In the genomic region with DNA sequence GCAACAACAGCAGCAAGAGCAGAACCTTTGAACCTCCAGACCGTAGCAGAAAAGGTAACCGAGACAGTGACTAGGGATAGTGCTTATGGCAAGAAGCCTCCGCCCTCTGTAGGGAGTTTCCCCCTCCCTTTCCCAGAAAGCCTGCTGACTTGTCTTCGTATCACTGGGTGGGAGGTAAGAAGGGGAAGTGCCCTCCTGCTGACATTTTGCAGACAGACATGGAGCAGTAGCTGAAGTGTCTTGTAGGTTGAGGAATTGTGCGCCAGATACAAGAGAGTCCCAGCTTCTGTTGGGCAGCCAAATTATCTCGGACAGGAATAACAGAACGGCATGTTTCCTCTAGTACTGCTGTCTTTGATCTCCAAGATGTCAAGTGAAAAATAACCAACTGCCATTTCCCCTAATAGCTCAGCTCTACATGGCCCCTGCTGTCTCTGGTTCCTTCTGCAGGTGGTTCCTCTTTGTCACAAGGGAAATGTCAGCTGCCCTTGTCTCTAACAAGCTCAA, we compare ENCODE assay signal across 9 mouse cellular contexts. TPM values are rescaled to one million over a fixed set of nuclear protein-coding genes. Genes with fewer than 3 reads are reported as not detected.
DNase-seq lines count a peak whose midpoint lies in the region; ATAC-seq lines count a peak whose summit lies in the region.
"Had no signal": no experiment of that assay in that cellular context is flagged by ENCODE, and none has a peak within 500 bp of the region (broad histone marks: within the 10 kb centered on the region; RNA-seq: fewer than 3 reads in every experiment).

No protein-coding gene starts in this region.

- H3K4me1 ChIP-seq in erythroblast, embryonic 14.5 days (ENCODE audit: control insufficient read depth), result peaks cover 40% of the 10 kb centered on the region
- no peaks in the 10 kb centered on the region for H3K4me1 ChIP-seq in midbrain, embryonic 13.5 days (replicated peaks)

- H3K9me3 ChIP-seq in erythroblast, embryonic 14.5 days (ENCODE audit: control insufficient read depth, low read length), result no peaks in the 10 kb centered on the region; the same call in 1 of the 2 replicates
- no peaks in the 10 kb centered on the region for H3K9me3 ChIP-seq in midbrain, embryonic 13.5 days

- no peaks in the 10 kb centered on the region for H3K27me3 ChIP-seq in erythroblast, embryonic 14.5 days (ENCODE audit: control insufficient read depth)
- no peaks in the 10 kb centered on the region for H3K27me3 ChIP-seq in midbrain, embryonic 13.5 days

- H3K9ac ChIP-seq in midbrain, embryonic 13.5 days (replicated peaks), result no peak overlapping the region

- peak overlapping the region; percentile 42 for H3K4me3 ChIP-seq in erythroblast, embryonic 14.5 days (replicated peaks)
- no peak overlapping the region for H3K4me3 ChIP-seq in midbrain, embryonic 13.5 days (replicated peaks)

- H3K27ac ChIP-seq in midbrain, embryonic 13.5 days, result no peak overlapping the region

- H3K36me3 ChIP-seq in erythroblast, embryonic 14.5 days (ENCODE audit: control insufficient read depth), result no peaks in the 10 kb centered on the region
- H3K36me3 ChIP-seq in midbrain, embryonic 13.5 days, result no peaks in the 10 kb centered on the region

- DNase-seq in cerebellum, adult 9-11 months, result peak; percentile 7
- no peak for DNase-seq in cerebellum, postnatal 4 days (ENCODE audit: low spot score in 2 of 2)
- DNase-seq in left cerebral cortex, adult 11 months (ENCODE audit: low spot score), result no peak
- DNase-seq in adrenal gland, postnatal 14 days, result no peak
- DNase-seq: midbrain, embryonic 14.5 days had no signal

- peak; percentile 69 for ATAC-seq in CD4-positive, CD25-positive, alpha-beta regulatory T cell, adult 4 months
- ATAC-seq in megakaryocyte-erythroid progenitor cell, adult 5-6 weeks (replicated peaks; ENCODE audit: low FRiP score, low TSS enrichment, poor library complexity, severe bottlenecking), result peak; percentile 65
- no peak for ATAC-seq in midbrain, embryonic 13.5 days

- WGBS in midbrain, embryonic 13.5 days, result 74% methylated on average over 7 of the region's 7 CpGs

- no peak overlapping the region for H3K4me2 ChIP-seq in midbrain, embryonic 13.5 days (replicated peaks)

RNA-seq across cellular contexts. Expression of a gene that starts 27.7 kb away (rescaled TPM):
- 1 to 10 TPM; 5.9 to 6.3 TPM for polyA plus RNA-seq in CD4-positive, CD25-positive, alpha-beta regulatory T cell, adult 4 months (2017; shearing (Covaris generic))
- not detected in 2 replicates for polyA plus RNA-seq in erythroblast, embryonic 14.5 days (2012)
- total RNA-seq in megakaryocyte-erythroid progenitor cell, adult 5-6 weeks (2014; fragmentation: Nextera tagmentation), result 3.1 TPM in 1 of 2 replicates, not detected in the other
- 2.8 TPM in 1 of 2 replicates, not detected in the other for total RNA-seq in megakaryocyte-erythroid progenitor cell, adult 5-6 weeks (2017)
- polyA plus RNA-seq in midbrain, embryonic 13.5 days (2015; fragmentation: Nextera tagmentation; extraction: Ambion mirVana), result 0.81 and 2.3 TPM in 2 replicates
- total RNA-seq in adrenal gland, postnatal 14 days (2021), result not detected in 2 replicates
